Mouse (Mus musculus) ES-CJ7 (cell line): ENCODE measurements around the gene Gtf2h4.

Experiments used
- DNase-seq: peaks from one replicate; pipeline ENCODE4 v3.0.0; 2011; ENCODE audit warnings: low read depth, low spot score

The Gtf2h4 gene

GRCm38 (mm10) chr17:35638475-35639190 lies 34.9 kb downstream of the Gtf2h4 start:
- peak; percentile 93 for DNase-seq

GRCm38 (mm10) chr17:35636363-35636762 lies 37.2 kb downstream of the Gtf2h4 start:
- peak; percentile 72 for DNase-seq

GRCm38 (mm10) chr17:35635699-35636111 lies 37.8 kb downstream of the Gtf2h4 start:
- DNase-seq: peak; percentile 82

- DNase-seq: peak; percentile 50
Measured at GRCm38 (mm10) chr17:35635202-35635601, 38.3 kb downstream of the Gtf2h4 start.

GRCm38 (mm10) chr17:35633992-35634391 lies 39.5 kb downstream of the Gtf2h4 start:
- peak; percentile 71 for DNase-seq

DNA sequence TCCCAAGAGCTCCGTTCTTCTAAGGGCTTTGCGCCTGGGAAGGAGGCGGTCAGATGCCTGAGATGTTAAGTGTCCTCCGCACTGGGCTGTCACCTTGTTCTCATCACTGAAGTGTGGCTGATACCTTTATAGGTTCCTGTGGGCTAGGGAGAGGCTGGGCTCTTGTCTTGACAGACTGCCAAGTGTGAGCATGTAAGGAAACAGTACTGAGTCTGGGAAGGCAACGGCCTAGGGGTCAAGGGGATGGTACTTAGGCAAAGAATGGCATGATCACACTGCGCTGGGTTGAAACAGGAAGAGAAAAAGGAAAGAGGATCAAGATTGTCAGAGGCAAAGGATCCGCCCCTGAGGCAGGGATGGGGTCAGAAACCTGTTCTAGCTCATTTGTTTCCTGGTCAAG lies 47.0 kb downstream of the Gtf2h4 start, which contains the start of gene Gm9573:
Gene Gm9573 (minus strand): TSS at position 101 of the 400 bp plus-strand sequence.
- DNase-seq: no peak
